Mouse (Mus musculus) left cerebral cortex, adult 18-20 months (tissue): Measurements from ENCODE around the gene Tmigd3. TPM values are rescaled to one million over a fixed set of nuclear protein-coding genes. Genes with fewer than 3 reads are reported as not detected.

Source experiments
- DNase-seq, 2 experiments: peaks; one replicate each; pipeline ENCODE4 v3.0.0; 2021 to 2022; ENCODE audit warnings: low spot score in 2 of 2, mixed read lengths in 1 of 2
- total RNA-seq, 2 experiments: library from RNA; stranded (reverse); gene quantifications; 2 replicates each; pipeline ENCODE4 v1.2.3; 2021

The Tmigd3 gene
- total RNA-seq, 2 experiments from 2014 or later, result not detected

DNA sequence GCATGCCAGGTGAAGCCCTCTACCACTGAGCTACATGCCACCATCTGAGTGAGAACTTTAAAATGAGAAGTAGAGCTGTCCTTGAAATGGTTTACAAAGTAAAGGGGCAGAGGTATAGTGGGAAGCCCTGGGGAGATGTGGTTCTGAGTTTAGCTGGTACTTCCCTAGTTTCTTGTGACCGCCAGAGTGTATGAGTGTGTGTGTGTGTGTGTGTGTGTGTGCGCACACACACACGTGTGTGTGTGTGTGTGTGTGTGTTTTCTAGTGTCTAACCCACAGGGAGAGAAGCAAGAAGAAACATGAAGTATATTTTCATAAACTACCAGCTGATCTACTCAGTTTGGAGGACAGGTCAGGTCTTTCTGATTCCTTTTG is 57.5 kb downstream of the Tmigd3 start:
- no peak for DNase-seq

DNA sequence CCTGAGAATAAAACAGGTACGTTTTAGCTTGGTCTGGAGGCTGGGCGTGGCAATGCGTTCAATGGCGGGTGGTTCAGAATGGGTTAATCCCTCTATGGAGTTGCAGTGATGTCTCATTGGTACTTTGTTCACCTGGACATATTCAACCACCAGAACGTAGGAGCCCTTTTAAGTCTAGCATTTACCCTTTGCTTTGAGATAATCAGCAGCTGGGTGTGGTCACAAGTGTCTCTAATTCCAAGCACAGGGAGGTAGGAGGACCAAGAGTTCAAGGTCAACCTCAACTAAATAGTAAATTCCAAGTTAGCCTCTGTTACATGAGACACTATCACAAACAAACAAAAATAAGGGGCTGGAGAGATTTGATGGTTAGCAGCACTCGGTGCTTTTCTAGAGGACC is 58.1 kb downstream of the Tmigd3 start:
- DNase-seq, result no peak

DNA sequence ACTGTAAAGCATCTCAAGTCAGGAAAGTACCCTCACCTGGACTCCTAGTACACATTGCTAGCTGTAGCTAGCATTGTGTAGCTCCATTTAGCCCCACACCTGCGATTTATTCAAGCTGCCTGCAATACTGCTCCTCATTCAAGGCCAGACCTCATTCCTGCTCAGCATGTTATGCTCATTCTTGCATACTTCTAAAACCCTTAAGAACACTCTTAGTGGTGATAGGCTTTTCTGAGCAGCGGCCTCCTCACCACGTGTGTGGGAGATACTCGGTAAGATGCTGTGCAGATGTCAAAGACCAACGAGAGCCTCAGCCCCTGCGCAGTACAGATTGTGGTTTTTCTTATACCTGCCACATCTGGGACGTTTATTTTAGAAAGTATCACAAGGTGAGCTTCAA is 59.1 kb downstream of the Tmigd3 start:
- DNase-seq, result no peak

DNA sequence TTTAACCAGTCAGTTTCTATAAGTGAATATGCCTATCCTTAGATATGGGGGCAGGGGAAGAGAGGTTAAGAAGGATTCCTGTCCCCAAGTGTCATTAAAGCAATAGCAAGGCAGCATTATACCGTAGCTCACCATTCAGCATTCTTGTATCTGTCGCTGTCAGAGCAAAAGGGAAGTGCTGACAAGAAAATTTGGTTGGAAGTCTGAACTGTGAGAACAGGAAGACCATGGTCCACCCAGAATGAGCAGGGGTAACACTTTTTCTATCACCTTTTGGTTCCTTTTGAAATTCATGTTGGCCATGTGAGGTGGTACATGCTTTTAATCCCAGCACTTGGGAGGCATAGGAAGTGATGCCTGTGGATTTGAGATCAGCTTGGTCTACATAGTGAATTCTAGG is 60.4 kb downstream of the Tmigd3 start:
- no peak for DNase-seq

DNA sequence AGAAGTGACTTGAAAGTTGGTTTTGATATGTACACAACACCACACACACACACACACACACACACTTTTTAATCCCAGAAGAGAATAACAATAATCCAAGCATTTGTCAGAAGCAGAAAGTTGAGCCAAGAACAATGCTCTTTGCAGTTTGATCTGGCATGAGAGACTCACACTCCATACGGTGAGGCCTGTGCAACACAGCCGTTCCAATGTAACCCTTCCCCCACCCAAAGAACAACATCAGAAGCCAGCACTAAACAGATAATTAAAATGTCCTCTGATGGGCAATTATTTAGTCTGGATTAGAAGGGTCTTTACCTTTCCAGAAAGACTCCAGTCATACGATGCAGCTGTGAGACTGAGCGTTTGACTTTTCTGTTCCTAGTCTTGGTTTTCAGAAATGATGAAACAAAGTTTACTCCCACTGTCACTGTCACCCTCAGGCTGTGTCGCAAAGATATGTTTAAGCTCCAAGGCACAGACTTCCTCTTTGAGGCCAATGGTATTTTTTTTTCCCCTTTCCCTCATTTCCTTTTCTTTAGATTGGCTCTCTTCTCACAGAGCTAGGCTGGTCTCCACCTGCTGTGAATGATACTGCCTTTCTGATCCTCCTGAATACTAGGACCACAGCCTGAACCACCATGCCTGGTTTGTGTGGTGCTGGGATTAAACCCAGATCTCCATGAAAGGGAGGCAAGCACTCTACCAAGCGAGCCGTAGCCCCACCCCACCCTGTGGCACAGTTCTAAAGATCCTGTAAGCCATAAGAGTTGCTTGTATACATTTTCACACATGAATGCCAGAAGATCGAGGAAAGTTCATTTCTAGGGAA is 61.8 kb downstream of the Tmigd3 start, which contains the start of gene I830077J02Rik:
Gene I830077J02Rik, minus strand, starts transcription at position 425 of the 832 bp plus-strand sequence.
- no peak for DNase-seq

DNA sequence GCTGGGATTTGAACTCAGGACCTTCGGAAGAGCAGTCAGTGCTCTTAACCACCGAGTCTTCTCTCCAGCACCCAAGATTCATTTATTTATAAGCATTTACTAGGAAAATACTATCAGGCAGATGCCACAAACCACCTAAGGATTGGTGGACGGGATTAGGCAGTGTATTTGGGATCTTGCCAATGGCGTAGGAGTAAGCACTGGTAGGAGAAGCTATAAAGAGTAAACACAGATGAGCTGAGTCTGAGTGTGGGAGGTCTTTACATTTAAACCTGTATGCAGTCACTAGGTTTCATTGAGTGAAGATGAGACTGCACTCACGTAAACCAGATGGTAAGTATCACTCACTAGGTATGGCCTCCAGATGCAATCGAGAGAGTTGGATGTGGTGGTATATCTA is 63.2 kb downstream of the Tmigd3 start:
- peak; percentile 11 to 17 for DNase-seq

DNA sequence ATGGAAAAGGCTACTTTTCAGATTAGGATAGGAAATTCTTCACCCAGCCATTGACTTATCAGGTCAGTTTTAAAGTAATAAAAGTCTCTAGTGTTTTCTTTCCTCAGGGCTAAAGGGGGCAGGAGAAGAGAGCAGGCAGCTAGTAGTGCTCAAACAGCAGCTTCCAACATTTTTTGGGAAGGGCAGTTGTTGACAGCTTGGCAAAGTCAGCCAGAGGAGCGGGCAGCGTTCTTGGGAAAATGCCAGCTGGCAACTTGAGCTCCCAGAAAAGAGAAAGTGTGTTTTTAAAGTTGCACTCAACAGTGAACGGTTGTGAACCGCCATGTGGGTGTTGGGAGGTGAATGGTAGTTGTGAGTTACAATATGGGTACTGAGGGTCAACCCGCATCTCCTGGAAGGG is 64.3 kb downstream of the Tmigd3 start:
- DNase-seq, result no peak

DNA sequence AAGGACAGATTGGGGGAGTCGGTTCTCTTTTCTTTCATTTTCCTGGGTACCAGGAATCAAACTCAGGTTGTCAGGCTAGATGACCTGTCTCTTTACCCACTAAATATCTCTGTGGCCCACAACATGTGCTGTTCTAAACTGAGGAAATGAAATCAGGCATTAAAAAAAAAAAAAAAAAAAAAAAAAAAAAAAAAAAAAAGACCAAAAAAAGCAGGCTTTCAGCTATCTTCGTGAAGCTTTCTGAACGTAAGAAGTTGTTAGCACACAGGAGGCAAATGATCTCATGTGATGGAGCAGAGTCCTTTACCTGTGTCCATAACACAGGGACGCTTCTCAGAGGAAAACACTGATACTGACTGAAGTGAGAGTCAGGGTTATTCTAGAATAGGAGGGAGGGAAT is 65.4 kb downstream of the Tmigd3 start:
- no peak for DNase-seq

DNA sequence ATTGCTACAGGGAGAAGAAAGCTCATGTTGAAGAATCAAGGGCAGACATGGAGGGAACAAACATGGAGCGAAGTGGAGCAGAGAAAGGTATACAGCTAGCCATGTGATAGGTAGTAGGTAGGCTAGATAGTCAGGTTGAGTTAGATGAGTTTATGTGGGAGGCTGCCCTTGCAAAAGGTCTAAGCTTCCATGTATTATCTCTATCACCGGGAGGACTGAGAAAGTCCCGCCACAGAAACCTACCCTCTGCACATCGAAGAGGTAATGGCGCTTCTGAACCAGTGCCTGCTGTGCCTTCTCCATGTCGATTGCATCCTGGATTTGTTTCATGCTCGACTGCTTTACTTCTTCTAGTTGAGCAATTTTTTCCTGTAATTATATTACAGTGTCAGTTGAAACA is 80.6 kb downstream of the Tmigd3 start:
- DNase-seq, result no peak

DNA sequence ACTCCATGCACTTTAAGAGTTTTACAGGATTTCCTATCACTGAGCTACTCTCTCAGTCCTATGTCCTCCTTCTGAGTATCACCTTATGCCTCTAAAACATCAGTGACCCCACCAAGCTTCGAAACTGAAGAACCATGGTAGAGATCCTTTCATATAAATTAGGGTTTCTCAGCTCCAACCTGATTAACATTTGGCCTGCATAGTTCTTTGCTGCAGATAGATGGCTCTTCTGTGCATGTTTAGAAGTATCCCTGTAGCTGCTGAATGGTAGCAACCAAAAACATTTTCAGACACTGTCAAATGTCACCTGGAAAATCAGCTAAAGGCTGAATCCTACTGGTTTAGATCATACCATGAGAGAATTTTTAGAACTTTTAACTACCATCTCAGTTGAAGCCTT is 86.5 kb downstream of the Tmigd3 start:
- no peak for DNase-seq

DNA sequence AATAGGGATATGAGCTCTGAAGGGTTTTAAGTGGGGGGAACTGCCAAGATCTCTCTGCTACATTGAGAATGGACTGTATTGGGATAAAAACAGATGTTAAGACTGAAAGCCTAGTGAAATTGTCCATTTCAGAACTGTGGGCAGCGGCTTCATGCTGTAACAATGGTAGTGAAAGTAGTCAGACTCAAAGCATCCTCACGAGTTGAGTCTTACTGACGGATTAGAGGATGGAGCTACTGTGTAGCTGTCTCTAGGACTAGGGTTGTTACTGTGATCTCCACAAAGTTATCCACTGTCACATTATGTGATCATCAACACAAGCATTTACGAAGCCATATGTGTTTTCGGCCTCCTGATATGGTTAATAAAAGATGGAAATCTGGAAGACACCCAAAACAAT is 87.5 kb downstream of the Tmigd3 start:
- DNase-seq, result no peak

DNA sequence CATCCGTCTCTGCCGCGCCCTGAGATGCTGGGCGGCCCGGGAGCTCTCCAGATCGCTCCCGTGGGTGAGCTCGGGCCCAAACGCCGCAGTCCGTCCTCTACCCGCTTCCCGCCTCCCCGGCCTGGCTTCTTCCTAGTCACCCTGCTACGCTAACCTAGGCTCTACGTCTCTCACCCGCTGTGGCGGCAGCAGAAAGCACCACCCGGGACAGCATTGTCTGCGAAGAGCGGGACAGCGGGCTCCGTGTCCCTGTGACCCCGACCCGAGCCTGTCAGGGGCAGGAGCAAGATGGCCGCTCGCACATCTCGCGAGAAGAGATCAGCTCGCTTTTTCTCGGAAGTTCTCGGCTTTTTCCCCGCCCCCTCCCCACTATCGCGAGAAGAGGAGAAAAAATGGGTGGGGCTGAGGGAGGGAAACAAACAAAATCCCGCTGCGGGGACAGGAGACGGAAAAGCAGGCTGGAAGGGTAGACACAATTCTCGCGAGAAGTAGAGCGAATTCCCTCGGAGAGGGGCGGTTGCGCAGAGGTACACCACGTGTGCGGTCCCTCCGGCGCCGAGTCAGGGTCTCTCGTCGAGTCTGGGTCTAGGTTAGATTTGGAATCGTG is 88.4 kb downstream of the Tmigd3 start, which contains the start of gene Wdr77:
Gene Wdr77, plus strand, starts transcription at position 396 of the 607 bp plus-strand sequence.
- DNase-seq, result peak; percentile 95

DNA sequence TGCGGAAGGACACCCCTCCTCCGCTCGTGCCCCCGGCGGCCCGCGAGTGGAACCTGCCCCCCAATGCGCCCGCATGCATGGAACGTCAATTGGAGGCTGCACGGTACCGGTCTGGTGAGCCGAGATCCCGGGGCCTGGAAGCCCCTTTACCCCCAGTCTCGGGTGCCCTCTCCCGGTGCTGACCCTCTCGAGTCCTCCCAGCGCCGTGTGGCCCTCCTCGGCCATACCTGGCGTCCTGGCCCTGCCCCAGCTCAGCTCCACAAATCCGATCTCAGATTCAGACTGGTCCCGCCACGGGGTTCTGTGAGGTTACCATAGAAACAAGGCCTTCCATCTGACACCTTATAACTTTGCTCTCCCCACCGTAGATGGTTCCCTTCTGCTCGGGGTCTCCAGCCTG is 88.9 kb downstream of the Tmigd3 start:
- DNase-seq, result no peak

DNA sequence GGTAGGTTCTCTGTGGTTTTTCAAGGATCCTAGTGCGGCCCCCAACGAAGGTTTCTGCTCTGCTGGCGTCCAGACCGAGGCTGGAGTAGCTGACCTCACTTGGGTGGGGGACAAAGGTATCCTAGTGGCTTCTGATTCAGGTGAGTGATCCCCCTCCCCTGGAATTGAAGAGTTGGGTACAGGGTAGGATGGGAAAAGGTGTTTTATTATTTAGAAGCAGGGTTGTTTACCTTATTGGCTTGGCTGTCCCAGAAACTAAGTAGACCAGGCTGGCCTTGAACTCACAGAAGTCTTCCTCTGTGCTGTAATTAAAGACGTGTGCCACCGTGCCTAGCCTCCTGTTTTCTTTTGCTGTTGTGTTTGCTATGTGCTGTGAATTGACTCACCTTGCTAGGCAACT is 89.3 kb downstream of the Tmigd3 start, which contains the start of gene Atp5f1:
Gene Atp5f1, minus strand, starts transcription at position 101 of the 400 bp plus-strand sequence.
- no peak for DNase-seq

DNA sequence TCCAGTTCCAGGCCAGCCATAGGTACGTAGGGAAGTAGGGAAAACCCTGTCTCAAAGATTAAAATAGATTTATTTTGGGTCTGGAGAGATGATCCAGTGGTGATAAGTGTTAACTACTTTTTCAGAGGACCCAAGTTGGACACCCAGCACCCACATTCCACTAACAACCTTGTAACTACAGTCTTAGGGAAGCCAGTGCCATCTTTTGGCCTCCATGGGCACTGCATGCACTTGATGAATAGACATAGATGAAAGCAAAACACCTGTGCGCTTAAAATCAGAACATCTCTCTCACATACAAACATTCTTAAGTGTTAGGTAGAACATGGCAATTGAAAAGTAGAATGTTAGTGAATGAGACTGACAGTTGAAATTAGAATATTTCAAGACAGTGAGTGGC is 90.0 kb downstream of the Tmigd3 start:
- DNase-seq, result no peak

DNA sequence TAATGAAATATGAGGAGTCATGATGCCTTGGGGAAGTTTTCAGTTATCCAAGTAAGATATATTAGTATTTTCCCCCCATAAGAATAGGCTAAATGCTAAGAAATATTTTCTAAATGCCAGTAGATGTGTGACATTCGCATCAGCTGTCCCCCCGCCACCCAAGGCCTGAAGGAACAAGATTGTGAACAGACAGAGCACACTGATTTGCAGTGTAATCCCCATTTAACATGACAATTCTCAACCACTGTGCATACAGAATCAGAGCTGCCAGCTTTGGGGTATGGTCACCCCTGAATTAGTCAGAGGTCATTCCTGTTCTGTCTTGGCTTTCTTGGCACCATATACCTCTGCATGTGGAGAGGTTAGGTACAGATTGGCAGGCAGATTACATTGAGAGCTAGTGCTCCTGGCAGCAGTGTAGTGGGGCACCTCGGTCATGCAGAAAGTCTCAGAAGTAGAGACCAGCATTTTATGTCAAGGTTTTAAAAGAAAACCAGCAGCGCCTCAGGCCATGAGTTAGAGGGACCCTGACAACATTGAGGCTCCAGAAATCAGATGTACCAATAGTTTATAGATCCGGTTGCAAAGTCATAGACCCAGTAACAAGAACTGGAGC is 101.2 kb downstream of the Tmigd3 start:
- no peak for DNase-seq

DNA sequence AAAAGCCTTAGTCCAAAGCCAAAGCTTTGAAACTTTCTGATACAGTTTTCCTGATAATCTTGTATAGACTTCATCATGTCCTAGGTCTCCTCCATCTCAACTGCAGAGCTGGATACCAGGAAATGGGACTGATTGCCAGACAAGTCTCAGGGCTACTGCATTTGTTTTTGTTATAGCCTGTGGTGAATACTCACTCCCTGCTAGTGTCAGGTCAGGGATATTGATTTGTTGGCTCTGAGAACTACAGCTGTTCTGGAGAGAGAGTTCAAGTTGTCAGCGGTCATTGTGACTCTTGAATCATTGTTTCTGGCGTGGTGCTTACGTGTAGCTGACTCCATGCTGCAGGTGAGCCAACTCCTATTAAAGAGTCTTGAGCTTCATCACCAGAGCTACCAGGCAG is 102.7 kb downstream of the Tmigd3 start, which contains the start of gene Ovgp1:
Gene Ovgp1, plus strand, starts transcription at position 301 of the 400 bp plus-strand sequence.
- DNase-seq, result no peak

Other genes starting within 250 kb of the Tmigd3 start
- 10 to 100 TPM; 12.6 to 14.4 TPM for gene Ddx20, start 183.3 kb upstream of the Tmigd3 start, total RNA-seq
- 100 to 1,000 TPM; 106 to 114 TPM for gene Inka2, start 166.3 kb upstream of the Tmigd3 start, total RNA-seq
- gene Rap1a, start 69.6 kb upstream of the Tmigd3 start, total RNA-seq, result 10 to 100 TPM; 61.0 to 63.1 TPM
- gene Adora3, start within 50 bp of the Tmigd3 start, total RNA-seq, result 1 to 10 TPM in 1 of 2 experiments, under 1 TPM in 1; 0.98 to 1.1 TPM
- 1 to 10 TPM; 1.6 to 1.8 TPM for gene I830077J02Rik, start 61.8 kb downstream of the Tmigd3 start, total RNA-seq
- gene Wdr77, start 88.5 kb downstream of the Tmigd3 start, total RNA-seq, result 10 to 100 TPM; 43.4 to 53.4 TPM
- gene Atp5f1, start 89.2 kb downstream of the Tmigd3 start, total RNA-seq, result 100 to 1,000 TPM; 247 to 264 TPM
- gene Ovgp1, start 102.8 kb downstream of the Tmigd3 start, total RNA-seq, result 1 to 10 TPM; 2.0 to 2.4 TPM
- not detected for gene Pifo, start 143.7 kb downstream of the Tmigd3 start, total RNA-seq
- gene Chil5, start 161.9 kb downstream of the Tmigd3 start, total RNA-seq, result not detected
- gene Chia1, start 242.3 kb downstream of the Tmigd3 start, total RNA-seq, result 1 to 10 TPM in 1 of 2 experiments, under 1 TPM in 1; 0.49 to 1.8 TPM